Mouse (Mus musculus): ENCODE results near the gene Nmbr. TPM values are rescaled to one million over a fixed set of nuclear protein-coding genes. Genes with fewer than 3 reads are reported as not detected.

Nmbr gene
- total and polyA plus RNA-seq, 3 experiments: 0.12 to 1.1 TPM; not detected in 1

- Histone ChIP-seq H3K9me3 (replicated peaks; ENCODE audit: insufficient read depth, low read length) (no peaks in the 10 kb centered on the region), H3K4me1 (ENCODE audit: control insufficient read depth in 1 of 2, insufficient read depth in 2 of 2, low read length in 2 of 2) (no peaks in the 10 kb centered on the region), H3K27ac (ENCODE audit: control insufficient read depth, low read depth, low read length) (no peak overlapping the region), H3K9ac (ENCODE audit: control insufficient read depth, low read depth, low read length, poor library complexity, severe bottlenecking) (no peak overlapping the region), H3K36me3 (ENCODE audit: control insufficient read depth in 1 of 2, insufficient read depth in 2 of 2, low read length in 2 of 2) (no peaks in the 10 kb centered on the region), H3K4me3 (ENCODE audit: control insufficient read depth in 1 of 2, insufficient read depth in 1 of 2, low read depth in 2 of 2, low read length in 2 of 2) (no peak overlapping the region), H3K79me2 (ENCODE audit: control insufficient read depth, insufficient read depth, low read length, poor library complexity) (no peaks in the 10 kb centered on the region), H3K27me3 (ENCODE audit: control insufficient read depth in 1 of 2, insufficient read depth in 2 of 2, low read length in 2 of 2) (no peaks in the 10 kb centered on the region)
- TF ChIP-seq POLR2AphosphoS5 (IDR thresholded peaks at IDR 0.05; ENCODE audit: borderline replicate concordance, low read depth, low read length) (no peak), UBTF (IDR thresholded peaks at IDR 0.05; ENCODE audit: borderline replicate concordance, insufficient read depth, low read depth, low read length) (no peak)
- no peak for DNase-seq (ENCODE audit: low read depth, low spot score)
Measured at GRCm38 (mm10) chr10:14760618-14761017, 55.2 kb downstream of the Nmbr start.

GRCm38 (mm10) chr10:14770227-14770910 is 65.0 kb downstream of the Nmbr start:
- Histone ChIP-seq H3K9ac (ENCODE audit: control insufficient read depth, low read depth, low read length, poor library complexity, severe bottlenecking) (no peak overlapping the region), H3K4me3 (ENCODE audit: control insufficient read depth in 1 of 2, insufficient read depth in 1 of 2, low read depth in 2 of 2, low read length in 2 of 2) (no peak overlapping the region)
- DNase-seq (ENCODE audit: low read depth, low spot score): no peak

GRCm38 (mm10) chr10:14774499-14774898 is 69.1 kb downstream of the Nmbr start:
- no peak overlapping the region for H3K9ac ChIP-seq (ENCODE audit: control insufficient read depth, low read depth, low read length, poor library complexity, severe bottlenecking)
- H3K36me3 ChIP-seq (ENCODE audit: control insufficient read depth in 1 of 2, insufficient read depth in 2 of 2, low read length in 2 of 2): no peaks in the 10 kb centered on the region
- no peaks in the 10 kb centered on the region for H3K9me3 ChIP-seq (replicated peaks; ENCODE audit: insufficient read depth, low read length)
- H3K27ac ChIP-seq (ENCODE audit: control insufficient read depth, low read depth, low read length): no peak overlapping the region
- H3K4me1 ChIP-seq (ENCODE audit: control insufficient read depth in 1 of 2, insufficient read depth in 2 of 2, low read length in 2 of 2): no peaks in the 10 kb centered on the region
- H3K27me3 ChIP-seq (ENCODE audit: control insufficient read depth in 1 of 2, insufficient read depth in 2 of 2, low read length in 2 of 2): no peaks in the 10 kb centered on the region
- DNase-seq (ENCODE audit: low read depth, low spot score): peak; percentile 2
- no peak overlapping the region for H3K4me3 ChIP-seq (ENCODE audit: control insufficient read depth in 1 of 2, insufficient read depth in 1 of 2, low read depth in 2 of 2, low read length in 2 of 2)
- no peak for TF ChIP-seq MXI1 (IDR thresholded peaks at IDR 0.05; ENCODE audit: low read depth, low read length)
- no peak for TF ChIP-seq TCF12 (IDR thresholded peaks at IDR 0.05; ENCODE audit: low read depth, low read length)
- TF ChIP-seq MAX (IDR thresholded peaks at IDR 0.05; ENCODE audit: low read length): no peak
- no peak for TF ChIP-seq ELF1 (IDR thresholded peaks at IDR 0.05; ENCODE audit: low read depth, low read length)
- no peak for TF ChIP-seq E2F4 (IDR thresholded peaks at IDR 0.05; ENCODE audit: borderline replicate concordance, low read depth, low read length)
- TF ChIP-seq ZMIZ1 (IDR thresholded peaks at IDR 0.05; ENCODE audit: low read depth, low read length): no peak
- TF ChIP-seq CHD2 (IDR thresholded peaks at IDR 0.05; ENCODE audit: low read length): no peak
- no peak for TF ChIP-seq MAFK (IDR thresholded peaks at IDR 0.05; ENCODE audit: borderline replicate concordance, low read depth, low read length)
- TF ChIP-seq POLR2AphosphoS2 (IDR thresholded peaks at IDR 0.05; ENCODE audit: low read length): no peak
- no peak for TF ChIP-seq ZC3H11A (IDR thresholded peaks at IDR 0.05; ENCODE audit: low read depth, low read length)
- no peak for TF ChIP-seq SMC3 (IDR thresholded peaks at IDR 0.05; ENCODE audit: low read depth, low read length)
- TF ChIP-seq GATA1 (IDR thresholded peaks at IDR 0.05; ENCODE audit: low read depth, low read length): no peak
- no peak for TF ChIP-seq SIN3A (IDR thresholded peaks at IDR 0.05; ENCODE audit: low read length)
- TF ChIP-seq MYC (IDR thresholded peaks at IDR 0.05; ENCODE audit: low read depth, low read length): no peak
- TF ChIP-seq MYB (IDR thresholded peaks at IDR 0.05; ENCODE audit: low read depth, low read length): no peak
- TF ChIP-seq JUND (IDR thresholded peaks at IDR 0.05; ENCODE audit: low read depth, low read length): no peak
- TF ChIP-seq ETS1 (IDR thresholded peaks at IDR 0.05; ENCODE audit: low read depth, low read length): no peak
- TF ChIP-seq GABPA (IDR thresholded peaks at IDR 0.05; ENCODE audit: low read depth, low read length): no peak
- TF ChIP-seq POLR2AphosphoS5 (IDR thresholded peaks at IDR 0.05; ENCODE audit: borderline replicate concordance, low read depth, low read length): no peak
- TF ChIP-seq RCOR1 (IDR thresholded peaks at IDR 0.05; ENCODE audit: low read depth, low read length): no peak
- H3K79me2 ChIP-seq (ENCODE audit: control insufficient read depth, insufficient read depth, low read length, poor library complexity): no peaks in the 10 kb centered on the region

More at GRCm38 (mm10) chr10:14770227-14770910, 65.0 kb downstream of the Nmbr start:
- Histone ChIP-seq H3K36me3 (ENCODE audit: control insufficient read depth in 1 of 2, insufficient read depth in 2 of 2, low read length in 2 of 2) (no peaks in the 10 kb centered on the region), H3K4me1 (ENCODE audit: control insufficient read depth in 1 of 2, insufficient read depth in 2 of 2, low read length in 2 of 2) (no peaks in the 10 kb centered on the region), H3K79me2 (ENCODE audit: control insufficient read depth, insufficient read depth, low read length, poor library complexity) (no peaks in the 10 kb centered on the region), H3K9me3 (replicated peaks; ENCODE audit: insufficient read depth, low read length) (no peaks in the 10 kb centered on the region), H3K27me3 (ENCODE audit: control insufficient read depth in 1 of 2, insufficient read depth in 2 of 2, low read length in 2 of 2) (no peaks in the 10 kb centered on the region), H3K27ac (ENCODE audit: control insufficient read depth, low read depth, low read length) (no peak overlapping the region)
- TF ChIP-seq RCOR1 (IDR thresholded peaks at IDR 0.05; ENCODE audit: low read depth, low read length) (no peak), MAX (IDR thresholded peaks at IDR 0.05; ENCODE audit: low read length) (no peak)

Data from MEL (cell line).